Mouse (Mus musculus) thymus, adult 2 months (tissue): ENCODE measurements at regions not wholly inside any gene's neighbourhood (a gene's known extent, or its start where the extent isn't known, plus 50 kb on each side); places are given as distances from the start of the nearest gene placed in this dataset.

ENCODE experiments used
- CTCF ChIP-seq: fragments of 200-500 bp; IDR thresholded peaks from 2 replicates; pipeline ENCODE4 v1.5.1; 2012; ENCODE audit warnings: mild to moderate bottlenecking, control low read depth, low read length, moderate library complexity, borderline replicate concordance; ENCODE audit not compliant: control insufficient read depth, poor library complexity, insufficient read depth; ENCODE audit errors: extremely low read depth
- POLR2A ChIP-seq: fragments of 200-500 bp; IDR thresholded peaks from 2 replicates; pipeline ENCODE4 v1.6.1; 2012; ENCODE audit warnings: mild to moderate bottlenecking, low read length, control low read depth, moderate library complexity; ENCODE audit not compliant: control insufficient read depth, poor library complexity, insufficient read depth; ENCODE audit errors: extremely low read depth

GRCm38 (mm10) chr3:57914687-57915086 is 66.8 kb upstream of the Pfn2 start:
- TF ChIP-seq POLR2A (no peak), CTCF (no peak)
